Mouse (Mus musculus): Measurements from ENCODE around the gene Acp4. TPM values are rescaled to one million over a fixed set of nuclear protein-coding genes. Genes with fewer than 3 reads are reported as not detected.
"Not testable (repeated sequence)": the region's sequence is repeated elsewhere in the genome, so short reads cannot be mapped to it uniquely, and the experiment has no call there.

Acp4 gene
- total and polyA plus RNA-seq, 2 experiments from 2014 or later = not detected

- H3K36me3 ChIP-seq (replicated peaks; ENCODE audit: control insufficient read depth, insufficient read depth, low read length) = no peaks in the 10 kb centered on the region
- H3K27ac ChIP-seq (ENCODE audit: low read depth) = no peak overlapping the region
- no peak for ATAC-seq (ENCODE audit: insufficient read depth, low read depth)
- TF ChIP-seq EP300 (IDR thresholded peaks at IDR 0.05; ENCODE audit: low read depth) = no peak
- TF ChIP-seq CTCF (IDR thresholded peaks at IDR 0.05; ENCODE audit: low read depth) = no peak
- no peaks in the 10 kb centered on the region for H3K9me3 ChIP-seq (replicated peaks; ENCODE audit: control insufficient read depth, low read length)
- H3K9ac ChIP-seq (replicated peaks; ENCODE audit: low read depth, low read length) = peak overlapping the region; percentile 71
- 0 out of 2 replicates have a peak, but pooled peaks cover 7% of the 10 kb centered on the region for H3K27me3 ChIP-seq (ENCODE audit: control insufficient read depth, insufficient read depth, low read length)
- 0 out of 2 replicates have a peak, but pooled peaks cover 4% of the 10 kb centered on the region for H3K4me1 ChIP-seq (ENCODE audit: control insufficient read depth, insufficient read depth)
- peak overlapping the region; percentile 59 for H3K4me3 ChIP-seq (ENCODE audit: low read depth, low read length)
- 92% methylated on average over 14 of the region's 14 CpGs for WGBS
- DNase-seq (ENCODE audit: low spot score) = no peak
- peak overlapping the region; percentile 75 for H3K4me2 ChIP-seq (ENCODE audit: low read depth, low read length)
These were observed 46.5 kb upstream of the Acp4 start for GRCm38 (mm10) chr7:44303346-44304340.

DNA sequence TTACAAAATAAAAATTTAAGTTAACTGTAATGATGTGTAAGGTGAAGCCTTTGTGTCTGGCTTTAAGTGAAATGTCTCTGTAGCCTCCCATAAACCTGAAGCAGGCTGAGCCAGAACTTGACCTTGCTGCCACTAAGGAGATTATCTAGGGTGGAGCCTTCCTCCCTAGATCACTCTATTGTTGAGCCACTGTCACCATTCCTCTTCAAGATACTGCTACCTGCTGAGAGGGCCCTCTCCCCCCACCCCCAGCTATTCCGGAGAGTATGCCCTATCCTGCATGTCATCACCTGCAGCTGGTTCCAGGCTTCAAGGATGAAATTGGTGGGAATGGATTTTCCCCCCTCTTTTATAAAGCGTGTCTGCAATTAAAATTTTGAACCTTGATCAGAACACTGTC, 40.3 kb upstream of the Acp4 start:
- not testable (repeated sequence) for H3K4me2 ChIP-seq (ENCODE audit: low read depth, low read length); H3K9me3 ChIP-seq (replicated peaks; ENCODE audit: control insufficient read depth, low read length); H3K27me3 ChIP-seq (ENCODE audit: control insufficient read depth, insufficient read depth, low read length); ATAC-seq (ENCODE audit: insufficient read depth, low read depth); H3K4me3 ChIP-seq (ENCODE audit: low read depth, low read length); H3K27ac ChIP-seq (ENCODE audit: low read depth); H3K9ac ChIP-seq (replicated peaks; ENCODE audit: low read depth, low read length); H3K36me3 ChIP-seq (replicated peaks; ENCODE audit: control insufficient read depth, insufficient read depth, low read length); DNase-seq (ENCODE audit: low spot score); H3K4me1 ChIP-seq (ENCODE audit: control insufficient read depth, insufficient read depth)
- WGBS = 72% methylated on average over 2 of the region's 2 CpGs

DNA sequence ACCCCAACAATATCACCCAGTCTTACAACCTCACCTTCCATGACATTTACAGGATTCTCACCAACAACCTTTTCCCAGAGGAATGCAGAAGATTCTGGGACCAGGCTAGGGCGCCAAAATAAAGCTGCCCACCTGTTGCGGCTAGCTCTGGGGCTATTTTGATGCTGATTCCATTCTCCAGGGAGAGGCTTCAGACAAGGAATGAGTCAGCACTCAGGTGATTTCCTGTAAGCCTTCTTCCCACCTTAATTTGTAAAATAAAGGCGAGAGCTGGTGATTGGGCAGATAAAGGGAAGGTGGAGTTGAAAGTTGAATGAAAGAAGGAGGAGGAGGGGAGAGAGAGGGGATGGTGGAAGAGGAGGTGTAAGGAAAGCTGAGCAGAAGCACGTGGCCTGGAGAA, 34.2 kb upstream of the Acp4 start:
- Histone ChIP-seq H3K27ac (ENCODE audit: low read depth) (no peak overlapping the region), H3K4me1 (ENCODE audit: control insufficient read depth, insufficient read depth) (no peaks in the 10 kb centered on the region), H3K9me3 (replicated peaks; ENCODE audit: control insufficient read depth, low read length) (no peaks in the 10 kb centered on the region), H3K4me2 (ENCODE audit: low read depth, low read length) (no peak overlapping the region), H3K4me3 (ENCODE audit: low read depth, low read length) (no peak overlapping the region), H3K36me3 (replicated peaks; ENCODE audit: control insufficient read depth, insufficient read depth, low read length) (no peaks in the 10 kb centered on the region), H3K27me3 (ENCODE audit: control insufficient read depth, insufficient read depth, low read length) (no peaks in the 10 kb centered on the region), H3K9ac (replicated peaks; ENCODE audit: low read depth, low read length) (no peak overlapping the region)
- TF ChIP-seq EP300 (IDR thresholded peaks at IDR 0.05; ENCODE audit: low read depth) = no peak
- no peak for TF ChIP-seq CTCF (IDR thresholded peaks at IDR 0.05; ENCODE audit: low read depth)
- 44% methylated on average over 4 of the region's 4 CpGs for WGBS
- no peak for ATAC-seq (ENCODE audit: insufficient read depth, low read depth)
- no peak for DNase-seq (ENCODE audit: low spot score)

GRCm38 (mm10) chr7:44290986-44291385, 33.8 kb upstream of the Acp4 start:
- TF ChIP-seq CTCF (IDR thresholded peaks at IDR 0.05; ENCODE audit: low read depth) (no peak), EP300 (IDR thresholded peaks at IDR 0.05; ENCODE audit: low read depth) (no peak)
- Histone ChIP-seq H3K36me3 (replicated peaks; ENCODE audit: control insufficient read depth, insufficient read depth, low read length) (no peaks in the 10 kb centered on the region), H3K4me1 (ENCODE audit: control insufficient read depth, insufficient read depth) (no peaks in the 10 kb centered on the region), H3K27ac (ENCODE audit: low read depth) (no peak overlapping the region), H3K4me3 (ENCODE audit: low read depth, low read length) (no peak overlapping the region), H3K9ac (replicated peaks; ENCODE audit: low read depth, low read length) (no peak overlapping the region), H3K4me2 (ENCODE audit: low read depth, low read length) (no peak overlapping the region), H3K27me3 (ENCODE audit: control insufficient read depth, insufficient read depth, low read length) (no peaks in the 10 kb centered on the region), H3K9me3 (replicated peaks; ENCODE audit: control insufficient read depth, low read length) (no peaks in the 10 kb centered on the region)
- WGBS = 56% methylated on average over 4 of the region's 4 CpGs
- no peak for ATAC-seq (ENCODE audit: insufficient read depth, low read depth)
- no peak for DNase-seq (ENCODE audit: low spot score)

GRCm38 (mm10) chr7:44287760-44288159, 30.6 kb upstream of the Acp4 start:
- H3K4me3 ChIP-seq (ENCODE audit: low read depth, low read length) = no peak overlapping the region
- H3K9me3 ChIP-seq (replicated peaks; ENCODE audit: control insufficient read depth, low read length) = no peaks in the 10 kb centered on the region
- no peak overlapping the region for H3K9ac ChIP-seq (replicated peaks; ENCODE audit: low read depth, low read length)
- no peak overlapping the region for H3K4me2 ChIP-seq (ENCODE audit: low read depth, low read length)
- no peak for DNase-seq (ENCODE audit: low spot score)
- no peak for ATAC-seq (ENCODE audit: insufficient read depth, low read depth)
- WGBS = 51% methylated on average over 7 of the region's 7 CpGs
- no peaks in the 10 kb centered on the region for H3K27me3 ChIP-seq (ENCODE audit: control insufficient read depth, insufficient read depth, low read length)
- H3K4me1 ChIP-seq (ENCODE audit: control insufficient read depth, insufficient read depth) = no peaks in the 10 kb centered on the region
- H3K36me3 ChIP-seq (replicated peaks; ENCODE audit: control insufficient read depth, insufficient read depth, low read length) = no peaks in the 10 kb centered on the region
- no peak overlapping the region for H3K27ac ChIP-seq (ENCODE audit: low read depth)
- TF ChIP-seq CTCF (IDR thresholded peaks at IDR 0.05; ENCODE audit: low read depth) = no peak
- TF ChIP-seq EP300 (IDR thresholded peaks at IDR 0.05; ENCODE audit: low read depth) = no peak
